Mouse (Mus musculus) liver, embryonic 12.5 days (tissue): ENCODE measurements around the gene Apopt1. TPM values are rescaled to one million over a fixed set of nuclear protein-coding genes. Genes with fewer than 3 reads are reported as not detected.

Source experiments
- ATAC-seq: fragments of 200-750 bp; cut with Nextera tagmentation; 2 replicates; pipeline ENCODE4 v1.8.0; 2017; ENCODE audit warnings: moderate number of reproducible peaks, mild to moderate bottlenecking, moderate library complexity
- H3K27ac ChIP-seq: fragments of 300-500 bp; sonication (generic); 2 replicates; pipeline ENCODE4 v1.5.1; 2016; ENCODE audit warnings: mild to moderate bottlenecking
- H3K27me3 ChIP-seq: fragments of 300-500 bp; sonication (generic); replicated peaks from 2 replicates; pipeline ENCODE4 v1.6.1; 2016; ENCODE audit warnings: mild to moderate bottlenecking, moderate library complexity
- H3K36me3 ChIP-seq: fragments of 300-500 bp; sonication (generic); 2 replicates; pipeline ENCODE4 v1.6.1; 2016; ENCODE audit warnings: mild to moderate bottlenecking, moderate library complexity
- H3K4me1 ChIP-seq: fragments of 300-500 bp; sonication (generic); 2 replicates; pipeline ENCODE4 v1.6.1; 2016
- H3K4me2 ChIP-seq: fragments of 300-500 bp; sonication (generic); 2 replicates; pipeline ENCODE4 v1.6.1; 2016; ENCODE audit warnings: mild to moderate bottlenecking, moderate library complexity
- H3K4me3 ChIP-seq: fragments of 300-500 bp; sonication (generic); 2 replicates; pipeline ENCODE4 v1.5.1; 2016; ENCODE audit warnings: mild to moderate bottlenecking, moderate library complexity
- H3K9ac ChIP-seq: fragments of 300-500 bp; sonication (generic); 2 replicates; pipeline ENCODE4 v1.6.1; 2016; ENCODE audit warnings: mild to moderate bottlenecking, moderate library complexity
- H3K9me3 ChIP-seq: fragments of 300-500 bp; sonication (generic); replicated peaks from 2 replicates; pipeline ENCODE4 v1.6.1; 2016; ENCODE audit warnings: mild to moderate bottlenecking, moderate library complexity
- WGBS: fragments of 180-500 bp; shearing (Covaris S2); methylation state at CpG from one replicate; pipeline ENCODE4 v1.1.7; 2016; ENCODE audit not compliant: insufficient replicate concordance; 5-methylcytosine and 5-hydroxymethylcytosine counted together
- polyA plus RNA-seq: library from polyadenylated mRNA; unstranded; fragments of >200 nt; fragmentation: Nextera tagmentation; extraction: Ambion mirVana; gene quantifications from 2 replicates; pipeline ENCODE4 v1.2.1, GENCODE M21; 2016

Gene Apopt1
- polyA plus RNA-seq, 1 experiment from 2014 or later, result 36.5 TPM

DNA sequence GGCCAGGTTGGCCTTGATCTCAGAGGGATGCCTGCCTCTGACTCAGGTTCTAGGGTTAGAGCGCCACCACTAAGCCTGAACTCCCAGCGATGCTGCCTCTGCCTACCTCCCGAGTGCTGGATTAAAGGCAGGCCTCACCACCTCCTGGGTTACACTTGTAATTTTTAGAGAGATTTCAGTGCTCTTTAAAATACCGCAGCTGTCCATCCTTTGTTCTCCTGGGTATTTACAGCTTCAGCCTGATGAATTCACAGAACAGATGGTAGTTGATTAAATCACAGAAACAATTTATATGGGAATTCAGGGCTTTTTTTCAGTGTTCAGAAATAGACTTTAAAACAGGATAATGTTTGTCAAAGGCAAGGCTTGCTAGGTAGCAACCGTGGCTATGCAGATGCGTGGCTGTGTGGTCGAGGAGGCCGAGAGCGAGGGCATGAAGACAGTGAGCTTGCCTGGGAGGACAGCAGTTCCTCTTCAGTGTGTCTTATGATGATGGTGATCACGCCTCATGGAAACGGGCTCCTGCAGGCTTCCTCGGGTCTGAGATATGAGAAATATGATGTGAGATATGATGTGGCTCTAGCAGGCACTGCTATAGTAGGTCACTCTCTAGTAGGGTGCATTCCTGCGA is 78.5 kb downstream of the Apopt1 start:
- H3K9ac ChIP-seq, result no peak overlapping the region
- H3K36me3 ChIP-seq, result peaks cover 99% of the 10 kb centered on the region
- 83% methylated on average over 13 of the region's 13 CpGs for WGBS
- no peak overlapping the region for H3K4me3 ChIP-seq
- H3K4me2 ChIP-seq, result no peak overlapping the region
- no peak overlapping the region for H3K27ac ChIP-seq
- ATAC-seq, result no peak
- no peaks in the 10 kb centered on the region for H3K9me3 ChIP-seq
- no peaks in the 10 kb centered on the region for H3K27me3 ChIP-seq
- peaks cover 27% of the 10 kb centered on the region for H3K4me1 ChIP-seq

DNA sequence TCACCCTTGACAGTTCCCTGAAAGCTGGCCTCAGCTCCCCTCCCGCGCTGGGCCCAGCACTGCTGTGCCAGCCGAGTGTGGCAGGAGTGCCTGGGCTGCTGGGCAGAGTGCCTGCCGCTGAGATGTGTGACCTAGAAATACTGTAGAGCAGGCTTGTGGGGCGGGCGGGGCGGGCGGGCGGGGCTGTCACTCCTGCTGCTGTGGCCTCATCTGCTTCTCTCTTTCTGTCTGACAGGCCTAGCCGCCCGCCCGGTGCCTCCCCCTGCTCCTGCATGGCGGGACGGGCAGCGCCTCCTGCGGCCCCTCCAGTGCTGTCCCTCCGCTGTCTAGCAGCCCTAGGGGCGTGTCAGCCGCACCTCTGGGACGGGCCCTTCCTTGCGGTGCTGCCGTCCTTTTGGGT is 81.0 kb downstream of the Apopt1 start:
- Histone ChIP-seq H3K4me3 (no peak overlapping the region), H3K36me3 (peaks cover 93% of the 10 kb centered on the region), H3K27me3 (no peaks in the 10 kb centered on the region), H3K4me2 (peak overlapping the region; percentile 38), H3K9me3 (no peaks in the 10 kb centered on the region), H3K4me1 (peaks cover 19% of the 10 kb centered on the region), H3K27ac (no peak overlapping the region), H3K9ac (peak overlapping the region; percentile 28)
- ATAC-seq, result peak; percentile 73
- 40% methylated on average over 22 of the region's 22 CpGs for WGBS

DNA sequence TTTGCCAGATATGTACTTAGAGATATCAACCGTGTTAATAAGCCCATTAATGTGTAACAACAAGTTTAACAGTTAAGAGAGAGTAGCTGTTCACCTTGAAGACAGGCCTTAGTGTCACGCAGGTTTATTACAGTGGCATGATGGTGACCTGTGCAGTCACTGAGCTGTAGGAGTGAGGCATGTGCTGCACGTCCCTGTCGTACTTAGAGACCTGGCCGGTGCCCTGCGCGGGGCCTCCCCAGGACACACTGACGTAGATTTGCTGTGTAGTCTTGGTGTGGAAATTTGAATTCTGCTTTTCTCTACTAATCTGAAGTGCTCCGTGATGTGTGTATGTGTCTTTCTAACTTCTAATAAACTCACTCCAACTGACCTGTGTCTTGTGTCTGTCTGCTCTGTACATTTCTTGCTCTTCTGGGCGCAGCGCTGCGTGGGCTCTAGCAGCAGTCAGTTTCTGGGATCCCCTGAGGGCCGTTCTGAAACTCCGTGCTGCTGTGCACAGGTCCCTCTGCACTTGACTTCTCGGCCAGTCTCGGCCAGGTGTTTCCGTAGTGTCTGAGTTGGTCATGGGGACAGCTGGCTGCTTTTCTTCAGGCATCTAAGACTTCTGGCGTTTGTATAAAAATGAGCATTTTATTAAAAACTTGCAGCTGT is 81.6 kb downstream of the Apopt1 start:
- H3K9ac ChIP-seq, result peak overlapping the region; percentile 28; the same call in 1 of the 2 replicates
- no peak for ATAC-seq
- H3K27me3 ChIP-seq, result no peaks in the 10 kb centered on the region
- H3K4me1 ChIP-seq, result peaks cover 19% of the 10 kb centered on the region
- peaks cover 92% of the 10 kb centered on the region for H3K36me3 ChIP-seq
- H3K27ac ChIP-seq, result no peak overlapping the region
- H3K9me3 ChIP-seq, result no peaks in the 10 kb centered on the region
- 89% methylated on average over 18 of the region's 18 CpGs for WGBS
- no peak overlapping the region for H3K4me3 ChIP-seq
- peak overlapping the region; percentile 38 for H3K4me2 ChIP-seq

DNA sequence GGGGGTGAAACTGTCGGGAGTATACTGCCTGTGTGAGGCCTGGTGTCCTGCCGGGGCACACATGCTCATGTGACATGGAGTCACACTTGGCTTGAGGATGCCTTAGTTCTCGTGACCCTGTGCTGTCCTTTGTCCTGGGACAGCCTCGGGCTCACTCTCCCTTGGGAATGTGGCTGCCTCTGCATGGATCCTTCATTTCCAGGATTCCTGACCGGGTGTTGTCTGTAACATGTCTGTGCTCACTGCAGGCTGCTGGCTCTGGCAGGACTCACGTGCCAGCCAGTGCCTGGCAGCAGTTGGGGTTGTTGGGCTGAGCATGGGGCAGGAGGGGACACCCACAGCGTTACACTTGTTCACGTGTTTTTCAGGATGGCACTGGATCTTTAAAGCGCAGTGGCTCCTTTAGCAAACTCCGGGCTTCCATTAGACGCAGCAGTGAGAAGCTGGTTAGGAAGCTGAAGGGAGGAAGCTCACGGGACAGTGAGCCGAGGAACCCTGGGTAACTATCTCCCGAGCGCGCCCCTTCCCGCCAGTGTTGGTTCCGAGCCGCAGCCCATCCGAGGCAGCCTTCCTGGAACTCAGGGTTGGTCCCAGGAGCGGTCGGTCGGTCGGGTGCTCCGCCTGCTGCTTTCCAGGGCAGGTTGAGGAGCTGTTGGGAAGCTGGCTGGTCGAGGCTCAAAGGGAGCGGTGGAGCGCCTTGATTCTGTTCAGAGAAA is 82.3 kb downstream of the Apopt1 start:
- Histone ChIP-seq H3K4me1 (peaks cover 19% of the 10 kb centered on the region), H3K27ac (no peak overlapping the region), H3K4me2 (no peak overlapping the region), H3K36me3 (peaks cover 92% of the 10 kb centered on the region), H3K27me3 (no peaks in the 10 kb centered on the region), H3K9me3 (no peaks in the 10 kb centered on the region), H3K9ac (no peak overlapping the region), H3K4me3 (no peak overlapping the region)
- ATAC-seq, result no peak
- 89% methylated on average over 28 of the region's 28 CpGs for WGBS

DNA sequence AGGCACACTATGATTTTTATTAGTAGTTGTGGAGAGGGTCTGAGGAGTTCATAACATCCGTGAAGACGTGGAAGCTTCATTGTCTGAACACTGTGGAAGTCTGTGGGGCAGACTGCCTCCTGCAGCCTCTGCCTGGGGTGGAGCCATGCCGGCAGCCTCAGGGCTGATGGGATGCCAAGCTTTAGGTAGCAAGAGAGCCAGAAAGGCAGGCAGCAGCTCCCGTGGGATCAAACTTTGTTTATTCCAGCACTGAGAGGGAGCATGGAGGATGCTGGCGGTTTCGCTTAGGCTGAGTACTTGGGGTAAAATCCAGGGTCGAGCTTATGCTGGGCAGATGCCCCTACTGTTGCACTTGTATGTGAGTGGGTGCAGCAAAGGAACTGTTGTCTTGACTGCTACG is 84.2 kb downstream of the Apopt1 start:
- no peak overlapping the region for H3K27ac ChIP-seq
- no peak overlapping the region for H3K4me3 ChIP-seq
- no peaks in the 10 kb centered on the region for H3K9me3 ChIP-seq
- H3K27me3 ChIP-seq, result no peaks in the 10 kb centered on the region
- peaks cover 14% of the 10 kb centered on the region for H3K4me1 ChIP-seq
- peaks cover 91% of the 10 kb centered on the region for H3K36me3 ChIP-seq
- H3K4me2 ChIP-seq, result no peak overlapping the region
- ATAC-seq, result no peak
- WGBS, result 81% methylated on average over 8 of the region's 8 CpGs
- H3K9ac ChIP-seq, result no peak overlapping the region

DNA sequence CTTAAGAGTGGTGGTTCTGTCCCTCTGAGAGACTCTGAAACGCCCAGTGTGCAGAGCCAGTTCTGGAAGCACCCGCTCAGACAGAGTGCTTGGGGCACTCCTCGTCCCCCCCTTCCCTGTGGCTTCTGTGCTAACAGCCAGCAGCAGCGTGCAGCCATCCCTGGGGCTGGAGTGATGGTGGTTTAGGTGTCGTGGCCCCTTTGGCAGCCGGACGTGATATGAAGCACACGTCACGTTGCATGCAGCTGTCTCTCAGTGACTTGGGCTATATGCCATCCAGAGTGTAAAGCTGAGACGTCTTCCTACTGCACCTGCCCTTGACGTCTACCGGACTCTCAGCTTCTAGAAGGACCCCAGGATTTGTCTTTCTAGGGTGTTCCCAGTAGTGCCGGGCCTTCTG is 85.4 kb downstream of the Apopt1 start:
- no peak overlapping the region for H3K4me3 ChIP-seq
- H3K27me3 ChIP-seq, result no peaks in the 10 kb centered on the region
- peaks cover 12% of the 10 kb centered on the region for H3K4me1 ChIP-seq
- H3K9me3 ChIP-seq, result no peaks in the 10 kb centered on the region
- H3K4me2 ChIP-seq, result no peak overlapping the region
- WGBS, result 89% methylated on average over 13 of the region's 13 CpGs
- no peak for ATAC-seq
- no peak overlapping the region for H3K27ac ChIP-seq
- H3K36me3 ChIP-seq, result peaks cover 92% of the 10 kb centered on the region
- H3K9ac ChIP-seq, result no peak overlapping the region

DNA sequence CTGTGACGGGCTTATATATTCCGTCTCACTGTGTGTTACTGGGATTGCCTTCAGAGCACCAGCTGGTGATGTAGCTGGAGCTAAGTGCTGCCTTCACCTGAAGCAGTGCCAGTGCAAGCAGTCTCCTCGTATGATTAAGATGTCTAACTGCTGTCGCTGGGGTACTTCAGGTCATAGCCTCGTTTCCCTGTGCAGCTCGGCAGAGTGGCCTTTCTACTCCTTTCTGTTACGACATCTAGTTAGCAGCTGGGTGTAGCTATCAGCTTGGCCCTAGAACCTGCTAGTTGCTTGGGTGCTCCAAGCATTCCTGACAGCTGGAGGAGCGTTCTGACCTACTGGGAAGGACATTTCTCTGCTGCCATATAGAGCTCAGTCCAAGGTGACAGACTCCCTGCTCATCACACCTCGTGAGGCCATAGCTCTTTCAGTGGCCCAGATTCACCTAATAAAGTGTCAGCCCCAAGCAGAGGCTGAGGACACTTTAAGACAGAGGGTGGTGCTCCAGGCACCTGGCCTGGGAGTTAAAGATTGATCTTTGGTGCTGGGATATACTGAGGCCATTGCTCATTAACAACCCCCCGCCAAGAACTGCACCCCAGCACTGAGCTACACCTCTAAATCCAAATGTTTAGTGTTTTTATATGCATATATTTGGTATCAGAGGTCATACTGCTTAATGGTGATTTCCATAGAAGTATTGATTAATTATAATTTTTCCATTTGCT is 87.6 kb downstream of the Apopt1 start:
- H3K9ac ChIP-seq, result no peak overlapping the region
- no peak overlapping the region for H3K4me3 ChIP-seq
- no peaks in the 10 kb centered on the region for H3K4me1 ChIP-seq
- no peak overlapping the region for H3K27ac ChIP-seq
- no peaks in the 10 kb centered on the region for H3K9me3 ChIP-seq
- no peak overlapping the region for H3K4me2 ChIP-seq
- 84% methylated on average over 10 of the region's 10 CpGs for WGBS
- no peaks in the 10 kb centered on the region for H3K27me3 ChIP-seq
- H3K36me3 ChIP-seq, result peaks cover 92% of the 10 kb centered on the region
- no peak for ATAC-seq

DNA sequence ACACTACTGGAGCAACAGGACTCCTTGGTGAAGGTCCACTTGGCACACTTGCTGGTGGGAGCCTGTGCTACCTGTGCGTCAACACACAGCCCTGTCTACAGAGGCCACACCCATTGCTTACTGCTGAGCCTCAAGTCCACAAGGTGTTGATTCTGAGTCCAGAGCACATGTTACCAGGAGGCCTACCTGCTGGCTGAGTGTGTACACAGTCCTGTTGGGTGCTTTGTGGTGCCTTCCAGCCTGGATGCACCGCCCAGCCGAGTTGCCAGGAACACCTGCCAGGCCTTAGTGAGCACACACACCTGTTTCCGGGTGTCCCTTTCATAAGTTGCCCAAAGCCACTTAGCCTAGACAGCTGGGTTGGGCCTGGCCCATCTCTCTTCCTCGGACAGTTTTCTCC is 90.5 kb downstream of the Apopt1 start:
- H3K27ac ChIP-seq, result no peak overlapping the region
- H3K36me3 ChIP-seq, result peaks cover 98% of the 10 kb centered on the region
- no peak for ATAC-seq
- no peak overlapping the region for H3K4me2 ChIP-seq
- H3K9me3 ChIP-seq, result no peaks in the 10 kb centered on the region
- WGBS, result 74% methylated on average over 5 of the region's 5 CpGs
- no peak overlapping the region for H3K4me3 ChIP-seq
- no peaks in the 10 kb centered on the region for H3K27me3 ChIP-seq
- H3K9ac ChIP-seq, result no peak overlapping the region
- no peaks in the 10 kb centered on the region for H3K4me1 ChIP-seq

Other genes with a start within 250 kb of the Apopt1 start
- 1.8 and 2.4 TPM in 2 replicates for gene Gm266, start 227.4 kb upstream of the Apopt1 start, polyA plus RNA-seq
- 664 and 670 TPM in 2 replicates for gene Eif5, start 175.2 kb upstream of the Apopt1 start, polyA plus RNA-seq
- 32.9 and 35.2 TPM in 2 replicates for gene Mark3, start 138.7 kb upstream of the Apopt1 start, polyA plus RNA-seq
- gene Ckb, start 40.9 kb upstream of the Apopt1 start, polyA plus RNA-seq, result 54.1 and 54.6 TPM in 2 replicates
- 19.4 and 20.9 TPM in 2 replicates for gene Trmt61a, start 35.2 kb upstream of the Apopt1 start, polyA plus RNA-seq
- gene Bag5, start within 50 bp of the Apopt1 start, polyA plus RNA-seq, result 28.4 and 28.5 TPM in 2 replicates
- 35.6 TPM in 2 replicates for gene Klc1, start 45.6 kb downstream of the Apopt1 start, polyA plus RNA-seq
- 7.7 and 8.2 TPM in 2 replicates for gene Xrcc3, start 100.6 kb downstream of the Apopt1 start, polyA plus RNA-seq
- 60.6 and 61.9 TPM in 2 replicates for gene Zfyve21, start 100.9 kb downstream of the Apopt1 start, polyA plus RNA-seq
- 7.3 and 8.1 TPM in 2 replicates for gene Ppp1r13b, start 194.8 kb downstream of the Apopt1 start, polyA plus RNA-seq